Mouse (Mus musculus) lung, postnatal 0 days (tissue): ENCODE results near the gene Hmcn1.

Source experiments
- CTCF ChIP-seq: IDR thresholded peaks from 2 replicates; pipeline ENCODE4 v1.5.1; 2016; ENCODE audit warnings: antibody characterized with exemption, mild to moderate bottlenecking
- EP300 ChIP-seq: IDR thresholded peaks from 2 replicates; pipeline ENCODE4 v1.6.1; 2016; ENCODE audit warnings: antibody characterized with exemption, mild to moderate bottlenecking, control low read depth

DNA sequence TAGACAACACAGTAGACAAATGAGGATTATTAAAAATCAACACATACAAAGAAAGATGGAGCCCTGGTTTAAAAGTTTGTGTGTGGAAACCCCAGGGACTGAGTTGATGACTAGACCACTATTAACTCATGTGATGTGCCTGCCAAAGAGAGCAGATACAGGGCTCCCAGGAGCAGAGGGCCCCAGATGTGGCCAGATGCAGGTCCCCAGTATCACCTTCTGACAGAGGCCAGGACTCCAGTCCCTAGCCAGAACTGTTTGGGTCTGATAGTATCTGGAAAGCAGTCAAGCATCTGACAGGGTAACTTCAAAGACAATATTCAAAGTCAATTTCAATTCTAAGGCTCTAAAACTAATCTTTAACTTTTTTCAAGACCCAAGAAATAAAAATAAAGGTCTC, 124.0 kb downstream of the Hmcn1 start:
- TF ChIP-seq EP300 (no peak), CTCF (no peak)
